21 mouse cellular contexts compared by ENCODE assay signal in genomic region chr14:62778095-62778494, GRCm38 (mm10). TPM values are rescaled to one million over a fixed set of nuclear protein-coding genes. Genes with fewer than 3 reads are reported as not detected.
DNase-seq lines count a peak whose midpoint lies in the region; ATAC-seq and TF ChIP-seq lines count a peak whose summit lies in the region.
"Had no signal": no experiment of that assay in that cellular context is flagged by ENCODE, and none has a peak within 500 bp of the region (broad histone marks: within the 10 kb centered on the region; RNA-seq: fewer than 3 reads in every experiment).

No protein-coding gene starts in this region.

- DNase-seq in 416B (ENCODE audit: low read depth) (peak; percentile 93), MEL (ENCODE audit: low read depth, low spot score) (peak; percentile 57)
- DNase-seq in fat pad, adult 2 months (ENCODE audit: extremely low read depth, low read depth, low spot score), result peak; percentile 18
- no peak for DNase-seq in gastrocnemius, adult 2 months
- no peak for DNase-seq in hindbrain, postnatal 0 days (ENCODE audit: low spot score)
- DNase-seq in cerebellum, adult 11-12 months, result no peak
- DNase-seq: adrenal gland, postnatal 10 days; B cell, adult 2 months; cerebellum, adult 2 months; cerebellum, postnatal 10 days; gastrocnemius, postnatal 10 days; kidney, adult 2 months had no signal

- peaks cover 3 to 17% of the 10 kb centered on the region in 2 experiments; a peak in 3 of 4 replicates for H3K4me1 ChIP-seq in MEL (ENCODE audit: control insufficient read depth in 1 of 2, insufficient read depth in 2 of 2, low read length in 2 of 2)
- H3K4me1 ChIP-seq in hindbrain, postnatal 0 days (ENCODE audit: insufficient read depth, low read length), result no peaks in the 10 kb centered on the region
- H3K4me1 ChIP-seq: embryonic facial prominence, embryonic 10.5 days; forebrain, embryonic 10.5 days; hindbrain, embryonic 10.5 days had no signal

- H3K79me2 ChIP-seq in MEL (ENCODE audit: control insufficient read depth, insufficient read depth, low read length, poor library complexity), result no peaks in the 10 kb centered on the region

- no peak overlapping the region for H3K4me3 ChIP-seq in MEL (ENCODE audit: control insufficient read depth in 1 of 2, insufficient read depth in 1 of 2, low read depth in 2 of 2, low read length in 2 of 2)
- H3K4me3 ChIP-seq in gastrocnemius, adult 2 months, result no peak overlapping the region
- no peak overlapping the region for H3K4me3 ChIP-seq in hindbrain, postnatal 0 days (ENCODE audit: low read length)
- H3K4me3 ChIP-seq: embryonic facial prominence, embryonic 10.5 days; forebrain, embryonic 10.5 days; heart, embryonic 12.5 days; hindbrain, embryonic 10.5 days had no signal

- TF ChIP-seq EP300 in MEL (IDR thresholded peaks at IDR 0.05; ENCODE audit: low read depth in 1 of 2, low read length in 2 of 2), result no peak

- H3K27ac ChIP-seq in MEL (ENCODE audit: control insufficient read depth, low read depth, low read length), result no peak overlapping the region
- H3K27ac ChIP-seq in gastrocnemius, adult 2 months, result no peak overlapping the region
- no peak overlapping the region for H3K27ac ChIP-seq in hindbrain, postnatal 0 days
- H3K27ac ChIP-seq: embryonic facial prominence, embryonic 10.5 days; forebrain, embryonic 10.5 days; hindbrain, embryonic 10.5 days; hindbrain, embryonic 14.5 days had no signal

- no peaks in the 10 kb centered on the region for H3K9me3 ChIP-seq in MEL (replicated peaks; ENCODE audit: insufficient read depth, low read length)
- H3K9me3 ChIP-seq in hindbrain, postnatal 0 days (ENCODE audit: low read length), result no peaks in the 10 kb centered on the region
- H3K9me3 ChIP-seq: embryonic facial prominence, embryonic 10.5 days; forebrain, embryonic 10.5 days; hindbrain, embryonic 10.5 days had no signal

- H3K4me2 ChIP-seq in hindbrain, postnatal 0 days (ENCODE audit: low read depth, low read length), result no peak overlapping the region
- H3K4me2 ChIP-seq: heart, embryonic 12.5 days; hindbrain, embryonic 14.5 days had no signal

- H3K9ac ChIP-seq in MEL (ENCODE audit: control insufficient read depth, low read depth, low read length, poor library complexity, severe bottlenecking), result no peak overlapping the region
- no peak overlapping the region for H3K9ac ChIP-seq in hindbrain, postnatal 0 days (replicated peaks; ENCODE audit: low read length)
- H3K9ac ChIP-seq: heart, embryonic 12.5 days; hindbrain, embryonic 14.5 days had no signal

- TF ChIP-seq RAD21 in MEL (IDR thresholded peaks at IDR 0.05; ENCODE audit: low read depth, low read length), result no peak

- H3K36me3 ChIP-seq in MEL (ENCODE audit: control insufficient read depth in 1 of 2, insufficient read depth in 2 of 2, low read length in 2 of 2), result peaks cover 0 to 12% of the 10 kb centered on the region in 2 experiments; a peak in 2 of 4 replicates
- H3K36me3 ChIP-seq in hindbrain, postnatal 0 days (ENCODE audit: insufficient read depth, low read length), result no peaks in the 10 kb centered on the region
- H3K36me3 ChIP-seq: embryonic facial prominence, embryonic 10.5 days; forebrain, embryonic 10.5 days; heart, embryonic 12.5 days; hindbrain, embryonic 10.5 days had no signal

- no peak for TF ChIP-seq POLR2A in MEL (IDR thresholded peaks at IDR 0.05; ENCODE audit: control insufficient read depth in 1 of 2, insufficient read depth in 1 of 2, low read depth in 1 of 2, low read length in 2 of 2, poor library complexity in 1 of 2)

- no peak for TF ChIP-seq CTCF in MEL (IDR thresholded peaks at IDR 0.05 in 2 of 3, conservative IDR thresholded peaks at IDR 0.05 in 1 of 3; ENCODE audit: control insufficient read depth in 1 of 3, insufficient read depth in 1 of 3, low read depth in 2 of 3, low read length in 3 of 3, poor library complexity in 1 of 3, severe bottlenecking in 1 of 3)
- TF ChIP-seq CTCF in gastrocnemius, adult 2 months (IDR thresholded peaks at IDR 0.05), result no peak
- TF ChIP-seq CTCF in hindbrain, postnatal 0 days (IDR thresholded peaks at IDR 0.05; ENCODE audit: low read depth), result no peak

- H3K27me3 ChIP-seq in MEL (ENCODE audit: control insufficient read depth in 1 of 2, insufficient read depth in 2 of 2, low read length in 2 of 2), result no peaks in the 10 kb centered on the region
- no peaks in the 10 kb centered on the region for H3K27me3 ChIP-seq in hindbrain, postnatal 0 days (ENCODE audit: insufficient read depth, low read length)
- H3K27me3 ChIP-seq: CH12.LX; heart, embryonic 12.5 days had no signal

- WGBS in hindbrain, postnatal 0 days, result 91% methylated on average over 9 of the region's 9 CpGs

- 0 out of 2 replicates have a peak, but pooled peaks have one; percentile 40 for ATAC-seq in megakaryocyte progenitor cell, adult 5-6 weeks (replicated peaks; ENCODE audit: poor library complexity)
- no peak for ATAC-seq in hindbrain, postnatal 0 days
- ATAC-seq: forebrain, embryonic 14.5 days; intestine, embryonic 16.5 days had no signal

- intact Hi-C loops in gastrocnemius, adult 2 months (cut with DNase I), result no loop called here

TF ChIP-seq in MEL, 35 proteins besides CTCF, POLR2A, EP300 and RAD21:
- TF ChIP-seq MEF2A (IDR thresholded peaks at IDR 0.05; ENCODE audit: extremely low read depth, insufficient replicate concordance, low read depth, low read length, poor library complexity, severe bottlenecking) (no peak), MYB (IDR thresholded peaks at IDR 0.05; ENCODE audit: low read depth, low read length) (no peak), SIN3A (IDR thresholded peaks at IDR 0.05; ENCODE audit: low read length) (no peak), RCOR1 (IDR thresholded peaks at IDR 0.05; ENCODE audit: low read depth, low read length) (no peak), KAT2A (conservative IDR thresholded peaks at IDR 0.05; ENCODE audit: low read depth, low read length) (no peak), POLR2AphosphoS2 (IDR thresholded peaks at IDR 0.05; ENCODE audit: low read length) (no peak), SMC3 (IDR thresholded peaks at IDR 0.05; ENCODE audit: low read depth, low read length) (no peak), E2F4 (IDR thresholded peaks at IDR 0.05; ENCODE audit: borderline replicate concordance, low read depth, low read length) (no peak), ZMIZ1 (IDR thresholded peaks at IDR 0.05; ENCODE audit: low read depth, low read length) (no peak), ZNF384 (IDR thresholded peaks at IDR 0.05; ENCODE audit: low read depth, low read length) (no peak), NRF1 (IDR thresholded peaks at IDR 0.05; ENCODE audit: insufficient read depth, low read depth, low read length, poor library complexity, severe bottlenecking) (no peak), GABPA (IDR thresholded peaks at IDR 0.05; ENCODE audit: low read depth, low read length) (no peak), ELF1 (IDR thresholded peaks at IDR 0.05; ENCODE audit: low read depth, low read length) (no peak), MAX (IDR thresholded peaks at IDR 0.05; ENCODE audit: low read length) (no peak), CHD1 (IDR thresholded peaks at IDR 0.05; ENCODE audit: low read depth, low read length) (no peak), MXI1 (IDR thresholded peaks at IDR 0.05; ENCODE audit: low read depth, low read length) (no peak), HCFC1 (IDR thresholded peaks at IDR 0.05; ENCODE audit: low read depth, low read length) (no peak), NELFE (IDR thresholded peaks at IDR 0.05; ENCODE audit: low read depth, low read length) (no peak), USF2 (IDR thresholded peaks at IDR 0.05; ENCODE audit: borderline replicate concordance in 1 of 2, insufficient read depth in 1 of 2, low read depth in 1 of 2, low read length in 2 of 2) (no peak), UBTF (IDR thresholded peaks at IDR 0.05; ENCODE audit: borderline replicate concordance, insufficient read depth, low read depth, low read length) (no peak)

RNA-seq across cellular contexts. Expression of gene Ints6, which starts 17.1 kb away (rescaled TPM):
- 29.1 and 31.0 TPM in 2 replicates for total RNA-seq in MEL (2012; rRNA removed)
- 100 to 1,000 TPM in 1 of 2 experiments, 10 to 100 TPM in 1; 27.4 to 150 TPM for polyA plus RNA-seq in MEL (2012; ENCODE audit: insufficient read depth in 1 of 2, insufficient read length in 2 of 2, low read depth in 1 of 2, low replicate concordance in 2 of 2, missing spikeins in 1 of 2)
- total RNA-seq in megakaryocyte progenitor cell, adult 5-6 weeks (2015), result 55.1 and 62.4 TPM in 2 replicates
- total RNA-seq in megakaryocyte progenitor cell, adult 5-6 weeks (2017), result 77.3 and 85.7 TPM in 2 replicates
- total RNA-seq in gastrocnemius, adult 2 months (2021), result 10 to 100 TPM; 15.9 to 17.6 TPM
- total RNA-seq in hindbrain, postnatal 0 days (2014; rRNA removed), result 26.3 and 31.7 TPM in 2 replicates
- polyA plus RNA-seq in hindbrain, postnatal 0 days (2015; fragmentation: Nextera tagmentation; extraction: Ambion mirVana), result 7.5 and 9.9 TPM in 2 replicates

RNA-seq across cellular contexts. Expression of gene Wdfy2, which starts 59.4 kb away (rescaled TPM):
- total RNA-seq in MEL (2012; rRNA removed), result 2.7 and 3.3 TPM in 2 replicates
- 1 to 10 TPM in 1 of 2 experiments, not detected in 1; 4.1 TPM for polyA plus RNA-seq in MEL (2012; ENCODE audit: insufficient read depth in 1 of 2, insufficient read length in 2 of 2, low read depth in 1 of 2, low replicate concordance in 2 of 2, missing spikeins in 1 of 2)
- 18.2 and 19.6 TPM in 2 replicates for total RNA-seq in megakaryocyte progenitor cell, adult 5-6 weeks (2015)
- total RNA-seq in megakaryocyte progenitor cell, adult 5-6 weeks (2017), result 22.1 and 24.2 TPM in 2 replicates
- 1 to 10 TPM; 8.0 TPM for total RNA-seq in gastrocnemius, adult 2 months (2021)
- 16.9 and 20.6 TPM in 2 replicates for total RNA-seq in hindbrain, postnatal 0 days (2014; rRNA removed)
- polyA plus RNA-seq in hindbrain, postnatal 0 days (2015; fragmentation: Nextera tagmentation; extraction: Ambion mirVana), result 4.5 and 4.6 TPM in 2 replicates

Comparison
In these comparisons a context has a peak if more than half of its experiments do, and no peak if none do; other contexts are left out.
1. DNase-seq: peak in 416B (single experiment), MEL (single experiment) and fat pad, adult 2 months (single experiment); none in gastrocnemius, adult 2 months (single experiment), hindbrain, postnatal 0 days (single experiment) and cerebellum, adult 11-12 months (single experiment).